ENCODE assay signal across 34 mouse cellular contexts in genomic region chr5:120497071-120497470, GRCm38 (mm10). TPM values are rescaled to one million over a fixed set of nuclear protein-coding genes. Genes with fewer than 3 reads are reported as not detected.
"Had no signal": no experiment of that assay in that cellular context is flagged by ENCODE, and none has a peak within 500 bp of the region (broad histone marks: within the 10 kb centered on the region; RNA-seq: fewer than 3 reads in every experiment).

No protein-coding gene starts in this region.

- H3K9me3 ChIP-seq: heart, embryonic 10.5 days; heart, embryonic 12.5 days; hindbrain, embryonic 10.5 days; hindbrain, embryonic 12.5 days; intestine, embryonic 15.5 days; limb, embryonic 13.5 days; limb, embryonic 15.5 days; liver, embryonic 12.5 days had no signal

- H3K9ac ChIP-seq: heart, embryonic 12.5 days; hindbrain, embryonic 12.5 days; hindbrain, embryonic 14.5 days; intestine, embryonic 15.5 days; limb, embryonic 13.5 days; limb, embryonic 15.5 days; liver, embryonic 12.5 days; liver, embryonic 14.5 days had no signal

- H3K27me3 ChIP-seq: heart, embryonic 12.5 days; hindbrain, embryonic 12.5 days; intestine, embryonic 15.5 days; limb, embryonic 13.5 days; limb, embryonic 15.5 days; liver, embryonic 12.5 days had no signal

- DNase-seq: gastrocnemius, adult 2 months; gastrocnemius, postnatal 10 days; gastrocnemius, postnatal 25 days; heart, adult 18-20 months; heart, postnatal 10 days; heart, postnatal 4 days; kidney, adult 18-20 months; kidney, adult 8-10 months; kidney, postnatal 10 days; kidney, postnatal 25 days; kidney, postnatal 4 days; left cerebral cortex, postnatal 4 days had no signal

- H3K4me2 ChIP-seq: heart, embryonic 12.5 days; hindbrain, embryonic 12.5 days; hindbrain, embryonic 14.5 days; intestine, embryonic 15.5 days; limb, embryonic 13.5 days; limb, embryonic 15.5 days; liver, embryonic 12.5 days had no signal

- ATAC-seq: hindbrain, embryonic 16.5 days; inflammation-experienced regulatory T-cells, adult 6 months; intestine, embryonic 15.5 days; intestine, postnatal 0 days; liver, embryonic 12.5 days had no signal

- H3K27ac ChIP-seq: gastrocnemius, adult 2 months; heart, embryonic 10.5 days; hindbrain, embryonic 10.5 days; hindbrain, embryonic 12.5 days; hindbrain, embryonic 14.5 days; intestine, embryonic 15.5 days; layer of hippocampus, adult 2 months; limb, embryonic 13.5 days; limb, embryonic 15.5 days; liver, embryonic 12.5 days; liver, embryonic 14.5 days had no signal

- H3K4me3 ChIP-seq: gastrocnemius, adult 2 months; heart, embryonic 10.5 days; heart, embryonic 12.5 days; hindbrain, embryonic 10.5 days; hindbrain, embryonic 12.5 days; intestine, embryonic 15.5 days; layer of hippocampus, adult 2 months; limb, embryonic 13.5 days; limb, embryonic 15.5 days; liver, embryonic 12.5 days had no signal

RNA-seq across cellular contexts. Expression of gene Sds, which starts 20.7 kb away (rescaled TPM):
- total RNA-seq: gastrocnemius, postnatal 10 days; gastrocnemius, postnatal 25 days; gastrocnemius, postnatal 4 days; granulocyte monocyte progenitor cell, adult 5-6 weeks; heart, postnatal 10 days; heart, postnatal 4 days; layer of hippocampus, postnatal 10 days; left cerebral cortex, postnatal 10 days; left cerebral cortex, postnatal 4 days had no signal
- polyA plus RNA-seq: heart, embryonic 12.5 days; heart, embryonic 14.5 days; hindbrain, embryonic 10.5 days; hindbrain, embryonic 12.5 days; hindbrain, embryonic 14.5 days; inflammation-experienced regulatory T-cells, adult 6 months; intestine, embryonic 15.5 days; intestine, postnatal 0 days; kidney, embryonic 14.5 days; kidney, embryonic 16.5 days; limb, embryonic 11.5 days; limb, embryonic 13.5 days; liver, embryonic 12.5 days had no signal

RNA-seq across cellular contexts. Expression of gene Sdsl, which starts 24.5 kb away (rescaled TPM):
- polyA plus RNA-seq: inflammation-experienced regulatory T-cells, adult 6 months had no signal
